Mouse (Mus musculus) liver, postnatal 0 days (tissue): Measurements from ENCODE around the gene Asf1a. TPM values are rescaled to one million over a fixed set of nuclear protein-coding genes. Genes with fewer than 3 reads are reported as not detected.
A peak's percentile ranks its signal among the peaks of the same experiment; 100 is the strongest.

ENCODE experiments used
- ATAC-seq: fragments of 200-750 bp; cut with Nextera tagmentation; 2 replicates; pipeline ENCODE4 v1.8.0; 2017; ENCODE audit warnings: mild to moderate bottlenecking, moderate library complexity
- DNase-seq: peaks from one replicate; pipeline ENCODE4 v3.0.0-alpha.2; 2016
- H3K27ac ChIP-seq: fragments of 300-500 bp; sonication (generic); 2 replicates; pipeline ENCODE4 v1.5.1; 2014; ENCODE audit warnings: antibody characterized with exemption, moderate library complexity, mild to moderate bottlenecking, low read depth
- H3K27me3 ChIP-seq: fragments of 300-500 bp; sonication (generic); 2 replicates; pipeline ENCODE4 v1.6.1; 2014; ENCODE audit warnings: low read length, control low read depth, mixed read lengths; ENCODE audit not compliant: insufficient read depth
- H3K36me3 ChIP-seq: fragments of 300-500 bp; sonication (generic); replicated peaks from 2 replicates; pipeline ENCODE4 v1.6.1; 2014; ENCODE audit warnings: mild to moderate bottlenecking, control low read depth, low read length, moderate library complexity, mixed read lengths; ENCODE audit not compliant: insufficient read depth
- H3K4me1 ChIP-seq: fragments of 300-500 bp; sonication (generic); 2 replicates; pipeline ENCODE4 v1.6.1; 2014; ENCODE audit warnings: antibody characterized with exemption, mild to moderate bottlenecking, control low read depth; ENCODE audit not compliant: insufficient read depth
- H3K4me2 ChIP-seq: fragments of 300-500 bp; sonication (generic); 2 replicates; pipeline ENCODE4 v1.6.1; 2014; ENCODE audit warnings: low read depth, mild to moderate bottlenecking, low read length, moderate library complexity, mixed read lengths
- H3K4me3 ChIP-seq: fragments of 300-500 bp; sonication (generic); 2 replicates; pipeline ENCODE4 v1.5.1; 2014; ENCODE audit warnings: low read depth, low read length
- H3K9ac ChIP-seq: fragments of 300-500 bp; sonication (generic); replicated peaks from 2 replicates; pipeline ENCODE4 v1.6.1; 2014; ENCODE audit warnings: mild to moderate bottlenecking, moderate library complexity
- H3K9me3 ChIP-seq: fragments of 300-500 bp; sonication (generic); 2 replicates; pipeline ENCODE4 v1.6.1; 2016; ENCODE audit warnings: mild to moderate bottlenecking, control low read depth, low read length, mixed read lengths
- CTCF ChIP-seq: sonication (generic); IDR thresholded peaks from 2 replicates; pipeline ENCODE4 v1.5.1; 2016; ENCODE audit warnings: antibody characterized with exemption, low read depth
- EP300 ChIP-seq: IDR thresholded peaks from 2 replicates; pipeline ENCODE4 v1.6.1; 2016; ENCODE audit warnings: antibody characterized with exemption, low read depth, mild to moderate bottlenecking
- WGBS: fragments of 180-500 bp; shearing (Covaris S2); extraction: QIAGEN DNeasy Blood & Tissue Kit; methylation state at CpG from one replicate; pipeline ENCODE4 v1.1.7; 2014; ENCODE audit not compliant: insufficient replicate concordance; 5-methylcytosine and 5-hydroxymethylcytosine counted together
- polyA plus RNA-seq: library from polyadenylated mRNA; unstranded; fragments of >200 nt; fragmentation: Nextera tagmentation; extraction: Ambion mirVana; gene quantifications from 2 replicates; pipeline ENCODE4 v1.2.1, GENCODE M21; 2015

The Asf1a gene
- 49.7 and 51.8 TPM in 2 replicates for polyA plus RNA-seq

DNA sequence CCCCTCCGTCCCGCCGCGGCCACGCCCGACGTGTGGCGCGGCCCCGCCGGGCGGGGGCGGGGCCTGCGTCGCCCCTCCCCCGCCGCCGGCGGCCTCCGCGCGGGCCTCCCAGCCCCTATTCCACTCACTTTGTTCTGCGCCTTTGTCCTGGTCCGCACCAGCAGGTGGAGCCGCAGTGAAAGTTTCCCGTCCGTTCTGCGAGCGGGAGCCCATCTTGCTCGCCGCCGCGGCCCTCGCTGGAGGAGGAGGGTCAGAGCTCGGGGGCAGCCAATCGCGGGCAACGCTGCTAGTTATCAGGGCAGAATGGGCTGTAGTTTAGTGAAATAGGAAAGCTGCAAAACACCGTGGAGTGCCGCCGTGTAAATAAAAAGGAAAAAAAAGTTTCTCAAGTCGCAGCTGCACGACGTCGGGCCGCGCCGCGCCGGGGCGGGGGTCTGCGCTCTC, at the start of gene Asf1a:
Gene Asf1a, plus strand, starts transcription at position 81 of the 444 bp plus-strand sequence.
- Histone ChIP-seq H3K36me3 (peaks cover 5% of the 10 kb centered on the region; the same call in 1 of the 2 replicates), H3K9me3 (no peaks in the 10 kb centered on the region), H3K9ac (peak within 1 kb of the TSS; percentile 92), H3K4me3 (peak within 1 kb of the TSS; percentile 78), H3K27ac (peak within 1 kb of the TSS; percentile 97), H3K4me2 (peak within 1 kb of the TSS; percentile 86), H3K27me3 (no peaks in the 10 kb centered on the region), H3K4me1 (peaks cover 19% of the 10 kb centered on the region)
- TF ChIP-seq EP300 (no peak), CTCF (peak; percentile 85)
- ATAC-seq (peak; percentile 94), DNase-seq (peak; percentile 95)
- WGBS: under 1% methylated on average over 40 of the region's 52 CpGs

DNA sequence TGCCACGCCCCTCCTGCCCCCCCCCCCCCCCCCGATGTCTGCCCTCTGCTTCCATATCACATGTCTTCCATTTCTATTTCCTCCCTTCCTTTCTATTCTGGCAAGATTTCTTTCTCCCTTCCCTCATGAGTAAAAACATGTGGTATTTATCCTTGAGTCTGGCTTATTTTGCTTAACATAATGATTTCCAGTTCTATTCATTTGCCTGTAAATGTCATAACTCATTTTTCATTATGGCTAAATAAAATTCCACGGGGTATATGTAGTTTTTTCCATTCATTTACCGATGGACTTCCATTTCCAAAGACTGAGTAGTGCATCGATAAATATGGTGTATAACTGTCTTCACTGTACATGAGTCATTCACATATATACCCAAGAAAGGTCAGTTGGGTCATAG, 34.6 kb upstream of the Asf1a start:
- Histone ChIP-seq H3K36me3 (no peaks in the 10 kb centered on the region; the same call in 1 of the 2 replicates), H3K27me3 (no peaks in the 10 kb centered on the region), H3K4me2 (no peak overlapping the region), H3K9me3 (no peaks in the 10 kb centered on the region), H3K4me1 (no peaks in the 10 kb centered on the region), H3K4me3 (no peak overlapping the region), H3K27ac (no peak overlapping the region), H3K9ac (no peak overlapping the region)
- 81% methylated on average over 5 of the region's 5 CpGs for WGBS
- no peak for ATAC-seq
- TF ChIP-seq EP300 (no peak), CTCF (no peak)
- DNase-seq: no peak

GRCm38 (mm10) chr10:53565538-53565937, 31.0 kb upstream of the Asf1a start:
- H3K27ac ChIP-seq: no peak overlapping the region
- 78% methylated on average over 2 of the region's 2 CpGs for WGBS
- no peak for TF ChIP-seq CTCF
- TF ChIP-seq EP300: no peak

DNA sequence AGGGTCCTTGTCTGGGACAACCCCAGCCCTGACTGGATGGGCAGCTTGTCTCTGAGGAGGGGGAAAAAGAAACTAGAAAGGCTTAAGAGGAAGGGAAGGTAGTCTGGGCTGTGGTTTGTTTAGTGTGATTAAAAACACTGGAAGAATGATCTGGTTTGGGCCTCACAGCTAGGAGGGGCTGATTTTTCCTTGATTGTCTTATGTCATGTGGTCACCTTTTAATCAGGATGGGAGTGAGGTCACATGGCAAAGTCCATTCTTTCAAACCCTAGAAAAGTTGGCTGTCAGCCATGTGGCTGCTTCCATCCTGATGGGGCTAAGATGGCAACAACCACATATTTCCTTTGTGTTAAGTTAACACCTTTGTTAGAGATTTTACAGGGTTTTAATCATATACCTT, 28.0 kb upstream of the Asf1a start:
- ATAC-seq (no peak), DNase-seq (no peak)
- no peaks in the 10 kb centered on the region for H3K4me1 ChIP-seq
- H3K9me3 ChIP-seq: no peaks in the 10 kb centered on the region
- H3K36me3 ChIP-seq: no peaks in the 10 kb centered on the region; the same call in 1 of the 2 replicates
- no peak overlapping the region for H3K27ac ChIP-seq
- H3K27me3 ChIP-seq: no peaks in the 10 kb centered on the region
- H3K9ac ChIP-seq: no peak overlapping the region
- H3K4me2 ChIP-seq: no peak overlapping the region
- no peak overlapping the region for H3K4me3 ChIP-seq
- TF ChIP-seq CTCF (no peak), EP300 (no peak)

More at GRCm38 (mm10) chr10:53565538-53565937, 31.0 kb upstream of the Asf1a start:
- DNase-seq (no peak), ATAC-seq (no peak)
- no peaks in the 10 kb centered on the region; the same call in 1 of the 2 replicates for H3K36me3 ChIP-seq
- no peaks in the 10 kb centered on the region for H3K4me1 ChIP-seq
- no peak overlapping the region for H3K4me3 ChIP-seq
- H3K4me2 ChIP-seq: no peak overlapping the region
- no peaks in the 10 kb centered on the region for H3K9me3 ChIP-seq
- H3K9ac ChIP-seq: no peak overlapping the region
- H3K27me3 ChIP-seq: no peaks in the 10 kb centered on the region

- ATAC-seq (peak; percentile 60), DNase-seq (no peak)
- WGBS: 49% methylated on average over 7 of the region's 7 CpGs
- Histone ChIP-seq H3K9ac (no peak overlapping the region), H3K4me1 (0 out of 2 replicates have a peak, but pooled peaks cover 3% of the 10 kb centered on the region), H3K27me3 (no peaks in the 10 kb centered on the region), H3K36me3 (no peaks in the 10 kb centered on the region), H3K27ac (no peak overlapping the region), H3K4me3 (peak overlapping the region; percentile 24), H3K9me3 (no peaks in the 10 kb centered on the region), H3K4me2 (peak overlapping the region; percentile 74)
- TF ChIP-seq CTCF (no peak), EP300 (no peak)
Measured at GRCm38 (mm10) chr10:53580137-53580536, 16.4 kb upstream of the Asf1a start.

DNA sequence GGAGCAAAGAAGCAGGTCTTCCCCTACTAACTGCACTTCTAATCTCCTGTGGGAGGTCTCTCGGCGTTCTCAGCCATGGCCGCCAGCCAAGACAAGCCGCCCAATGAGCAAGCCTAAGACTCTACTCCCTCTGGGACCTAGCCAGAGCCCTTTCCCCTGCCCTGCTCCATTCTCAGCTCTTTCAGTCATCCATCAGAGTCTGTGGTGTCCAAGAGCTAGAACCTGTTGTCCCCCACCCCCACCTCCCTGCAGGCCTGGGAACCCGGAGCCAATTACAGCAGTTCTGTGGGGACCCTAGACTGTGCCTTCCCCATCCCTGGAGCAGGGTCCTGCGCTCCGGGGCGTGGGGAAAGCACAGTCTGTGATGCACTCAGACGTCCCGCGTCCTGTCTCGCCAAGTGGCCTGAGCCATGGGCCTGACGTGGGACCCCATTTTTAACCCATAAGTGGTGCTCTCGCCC, 15.9 kb upstream of the Asf1a start:
- peak; percentile 75 for ATAC-seq
- peak; percentile 48 for DNase-seq
- 0 out of 2 replicates have a peak, but pooled peaks cover 3% of the 10 kb centered on the region for H3K4me1 ChIP-seq
- peak overlapping the region; percentile 74 for H3K4me2 ChIP-seq
- WGBS: 36% methylated on average over 14 of the region's 14 CpGs
- H3K27ac ChIP-seq: no peak overlapping the region
- peak overlapping the region; percentile 24 for H3K4me3 ChIP-seq
- TF ChIP-seq CTCF (no peak), EP300 (no peak)
- no peaks in the 10 kb centered on the region for H3K9me3 ChIP-seq
- no peak overlapping the region; the same call in 1 of the 2 replicates for H3K9ac ChIP-seq
- no peaks in the 10 kb centered on the region for H3K36me3 ChIP-seq
- H3K27me3 ChIP-seq: no peaks in the 10 kb centered on the region
